Mouse (Mus musculus) stomach, embryonic 16.5 days (tissue): Measurements from ENCODE around the gene Wasf2. TPM values are rescaled to one million over a fixed set of nuclear protein-coding genes. Genes with fewer than 3 reads are reported as not detected.
A peak's percentile ranks its signal among the peaks of the same experiment; 100 is the strongest.

ENCODE experiments used
- ATAC-seq: fragments of 200-750 bp; cut with Nextera tagmentation; 2 replicates; pipeline ENCODE4 v1.8.0; 2017; ENCODE audit warnings: moderate number of reproducible peaks, moderate TSS enrichment; ENCODE audit not compliant: insufficient read depth, low FRiP score
- H3K27ac ChIP-seq: fragments of 300-500 bp; sonication (generic); 2 replicates; pipeline ENCODE4 v1.5.1; 2014; ENCODE audit warnings: low read length
- H3K27me3 ChIP-seq: fragments of 300-500 bp; sonication (generic); 2 replicates; pipeline ENCODE4 v1.6.1; 2014; ENCODE audit warnings: low read length, control low read depth, mixed read lengths; ENCODE audit not compliant: control insufficient read depth, insufficient read depth
- H3K36me3 ChIP-seq: fragments of 300-500 bp; sonication (generic); 2 replicates; pipeline ENCODE4 v1.6.1; 2014; ENCODE audit warnings: low read length; ENCODE audit not compliant: control insufficient read depth, insufficient read depth
- H3K4me1 ChIP-seq: fragments of 300-500 bp; sonication (generic); 2 replicates; pipeline ENCODE4 v1.6.1; 2014; ENCODE audit warnings: low read length, control low read depth, mixed read lengths; ENCODE audit not compliant: control insufficient read depth, insufficient read depth
- H3K4me2 ChIP-seq: fragments of 300-500 bp; sonication (generic); 2 replicates; pipeline ENCODE4 v1.6.1; 2014; ENCODE audit warnings: low read depth, low read length, mixed read lengths
- H3K4me3 ChIP-seq: fragments of 300-500 bp; sonication (generic); replicated peaks from 2 replicates; pipeline ENCODE4 v1.5.1; 2014; ENCODE audit warnings: mild to moderate bottlenecking, low read length
- H3K9ac ChIP-seq: fragments of 300-500 bp; sonication (generic); 2 replicates; pipeline ENCODE4 v1.6.1; 2014; ENCODE audit warnings: low read length
- H3K9me3 ChIP-seq: fragments of 300-500 bp; sonication (generic); replicated peaks from 2 replicates; pipeline ENCODE4 v1.6.1; 2016; ENCODE audit warnings: low read length, control low read depth; ENCODE audit not compliant: control insufficient read depth
- WGBS: fragments of 180-500 bp; shearing (Covaris S2); extraction: QIAGEN DNeasy Blood & Tissue Kit; methylation state at CpG from one replicate; pipeline ENCODE4 v1.1.7; 2014; 5-methylcytosine and 5-hydroxymethylcytosine counted together
- polyA plus RNA-seq: library from polyadenylated mRNA; unstranded; fragments of >200 nt; fragmentation: Nextera tagmentation; extraction: Ambion mirVana; gene quantifications from 2 replicates; pipeline ENCODE4 v1.2.1, GENCODE M21; 2015

Wasf2 gene
- polyA plus RNA-seq, 1 experiment from 2014 or later: 84.3 TPM

GRCm38 (mm10) chr4:133197801-133198286 is 67.5 kb downstream of the Wasf2 start:
- Histone ChIP-seq H3K4me2 (no peak overlapping the region), H3K36me3 (peaks cover 14% of the 10 kb centered on the region), H3K9me3 (no peaks in the 10 kb centered on the region), H3K4me1 (peaks cover 46% of the 10 kb centered on the region), H3K27me3 (no peaks in the 10 kb centered on the region), H3K4me3 (no peak overlapping the region), H3K27ac (peak overlapping the region; percentile 75), H3K9ac (0 out of 2 replicates have a peak overlapping the region, but pooled peaks have one; percentile 9)
- peak; percentile 27; the same call in 1 of the 2 replicates for ATAC-seq
- WGBS: 29% methylated on average over 13 of the region's 13 CpGs

- peak overlapping the region; percentile 75 for H3K27ac ChIP-seq
- H3K9me3 ChIP-seq: no peaks in the 10 kb centered on the region
- H3K36me3 ChIP-seq: peaks cover 14% of the 10 kb centered on the region
- no peak overlapping the region for H3K4me2 ChIP-seq
- peaks cover 47% of the 10 kb centered on the region for H3K4me1 ChIP-seq
- H3K9ac ChIP-seq: peak overlapping the region; percentile 40
- no peak for ATAC-seq
- WGBS: 25% methylated on average over 19 of the region's 19 CpGs
- H3K27me3 ChIP-seq: no peaks in the 10 kb centered on the region
- H3K4me3 ChIP-seq: no peak overlapping the region
Observed at GRCm38 (mm10) chr4:133198337-133199180, 68.3 kb downstream of the Wasf2 start.

GRCm38 (mm10) chr4:133199743-133200142 is 69.4 kb downstream of the Wasf2 start:
- WGBS: 59% methylated on average over 6 of the region's 6 CpGs
- no peak overlapping the region for H3K4me3 ChIP-seq
- ATAC-seq: no peak
- H3K9ac ChIP-seq: peak overlapping the region; percentile 38; the same call in 1 of the 2 replicates
- peaks cover 9% of the 10 kb centered on the region for H3K36me3 ChIP-seq
- H3K4me1 ChIP-seq: peaks cover 55% of the 10 kb centered on the region
- peak overlapping the region; percentile 74; the same call in 1 of the 2 replicates for H3K27ac ChIP-seq
- no peaks in the 10 kb centered on the region for H3K9me3 ChIP-seq
- H3K4me2 ChIP-seq: no peak overlapping the region
- no peaks in the 10 kb centered on the region for H3K27me3 ChIP-seq

- Histone ChIP-seq H3K27me3 (no peaks in the 10 kb centered on the region), H3K4me2 (peak overlapping the region; percentile 10; the same call in 1 of the 2 replicates), H3K36me3 (peaks cover 8% of the 10 kb centered on the region), H3K4me1 (peaks cover 55% of the 10 kb centered on the region), H3K9ac (peak overlapping the region; percentile 38), H3K4me3 (no peak overlapping the region), H3K9me3 (no peaks in the 10 kb centered on the region), H3K27ac (peak overlapping the region; percentile 74)
- 38% methylated on average over 21 of the region's 21 CpGs for WGBS
- ATAC-seq: peak; percentile 1; the same call in 1 of the 2 replicates
Observed at GRCm38 (mm10) chr4:133200343-133200742, 70.0 kb downstream of the Wasf2 start.

GRCm38 (mm10) chr4:133201006-133201771 is 70.9 kb downstream of the Wasf2 start:
- H3K4me3 ChIP-seq: no peak overlapping the region
- peak overlapping the region; percentile 41 for H3K9ac ChIP-seq
- peak overlapping the region; percentile 74 for H3K27ac ChIP-seq
- no peaks in the 10 kb centered on the region for H3K9me3 ChIP-seq
- H3K4me1 ChIP-seq: peaks cover 55% of the 10 kb centered on the region
- no peak overlapping the region for H3K4me2 ChIP-seq
- H3K36me3 ChIP-seq: peaks cover 1% of the 10 kb centered on the region; the same call in 1 of the 2 replicates
- 56% methylated on average over 8 of the region's 8 CpGs for WGBS
- peak; percentile 26; the same call in 1 of the 2 replicates for ATAC-seq
- H3K27me3 ChIP-seq: no peaks in the 10 kb centered on the region

GRCm38 (mm10) chr4:133202254-133202653 is 71.9 kb downstream of the Wasf2 start:
- no peak overlapping the region for H3K27ac ChIP-seq
- no peak overlapping the region for H3K4me2 ChIP-seq
- WGBS: 94% methylated on average over 3 of the region's 3 CpGs
- no peaks in the 10 kb centered on the region for H3K9me3 ChIP-seq
- H3K36me3 ChIP-seq: no peaks in the 10 kb centered on the region
- peaks cover 48% of the 10 kb centered on the region for H3K4me1 ChIP-seq
- H3K9ac ChIP-seq: no peak overlapping the region
- no peaks in the 10 kb centered on the region for H3K27me3 ChIP-seq
- H3K4me3 ChIP-seq: no peak overlapping the region
- no peak for ATAC-seq

GRCm38 (mm10) chr4:133203591-133203990 is 73.3 kb downstream of the Wasf2 start:
- Histone ChIP-seq H3K27ac (no peak overlapping the region), H3K27me3 (no peaks in the 10 kb centered on the region), H3K4me3 (no peak overlapping the region), H3K9me3 (no peaks in the 10 kb centered on the region), H3K36me3 (no peaks in the 10 kb centered on the region), H3K9ac (no peak overlapping the region), H3K4me2 (no peak overlapping the region), H3K4me1 (peaks cover 35% of the 10 kb centered on the region)
- 67% methylated on average over 3 of the region's 3 CpGs for WGBS
- ATAC-seq: no peak

GRCm38 (mm10) chr4:133204379-133204778 is 74.1 kb downstream of the Wasf2 start:
- no peak for ATAC-seq
- Histone ChIP-seq H3K27me3 (no peaks in the 10 kb centered on the region), H3K27ac (peak overlapping the region; percentile 17; the same call in 1 of the 2 replicates), H3K9me3 (no peaks in the 10 kb centered on the region), H3K4me2 (no peak overlapping the region), H3K4me3 (no peak overlapping the region), H3K9ac (peak overlapping the region; percentile 4), H3K4me1 (peaks cover 29% of the 10 kb centered on the region), H3K36me3 (no peaks in the 10 kb centered on the region)
- 30% methylated on average over 7 of the region's 7 CpGs for WGBS
